Mouse (Mus musculus) heart, postnatal 36 days (tissue): Measurements from ENCODE around the gene Ttc13. TPM values are rescaled to one million over a fixed set of nuclear protein-coding genes. Genes with fewer than 3 reads are reported as not detected.
A peak's percentile ranks its signal among the peaks of the same experiment; 100 is the strongest.

Experiments used
- DNase-seq, 2 experiments: peaks; one replicate each; pipeline ENCODE4 v3.0.0; 2021 to 2022
- intact Hi-C: fragments of 180-260 bp; cut with DNase I; formaldehyde crosslinking; loops from one replicate; pipeline ENCODE4 v1.15.1; 2025
- total RNA-seq, 2 experiments: library from RNA; stranded (reverse); gene quantifications; 2 replicates each; pipeline ENCODE4 v1.2.3; 2021

The Ttc13 gene
- total RNA-seq, 2 experiments from 2014 or later, result 16.7 to 17.4 TPM

DNA sequence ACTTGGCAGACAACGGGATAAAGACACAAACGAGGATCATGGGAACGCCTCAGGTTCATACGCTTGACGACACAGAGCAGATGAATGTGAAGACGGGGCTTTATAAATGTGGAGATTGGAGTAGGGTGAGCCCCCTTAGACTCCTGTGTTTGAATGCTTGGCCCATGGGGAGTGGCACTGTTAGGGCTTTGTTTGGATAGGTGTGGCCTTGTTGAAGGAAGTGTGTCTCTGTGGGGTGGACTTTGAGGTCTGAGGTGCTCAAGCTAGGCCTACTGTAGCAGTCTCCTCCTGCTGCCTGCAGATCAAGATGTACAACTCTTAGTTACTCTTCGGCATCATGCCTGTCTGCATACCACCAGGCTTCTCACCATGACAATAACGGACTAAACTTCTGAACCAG lies 16.0 kb downstream of the Ttc13 start:
- intact Hi-C loops, result no loop called here
- DNase-seq, result no peak

DNA sequence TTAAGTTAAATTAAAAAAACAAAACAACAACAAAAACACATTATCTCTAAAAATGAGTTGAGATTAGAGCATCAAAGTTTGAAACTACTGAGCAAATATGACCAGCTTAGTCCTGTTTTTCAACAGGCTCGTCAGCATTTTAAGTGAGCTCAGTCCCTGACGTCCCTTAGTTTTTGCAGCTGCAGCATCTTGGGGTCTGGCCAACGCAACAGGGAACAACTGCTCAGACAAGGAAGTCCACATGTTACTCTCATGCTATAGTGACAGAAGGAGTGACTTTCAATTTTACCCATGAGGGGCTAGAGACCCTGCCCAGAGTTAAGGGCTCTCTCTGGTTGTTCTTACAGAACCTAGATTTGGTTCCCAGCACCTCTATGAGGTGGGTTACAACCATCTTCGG lies 17.4 kb downstream of the Ttc13 start:
- no peak for DNase-seq
- intact Hi-C loops, result no loop called here

DNA sequence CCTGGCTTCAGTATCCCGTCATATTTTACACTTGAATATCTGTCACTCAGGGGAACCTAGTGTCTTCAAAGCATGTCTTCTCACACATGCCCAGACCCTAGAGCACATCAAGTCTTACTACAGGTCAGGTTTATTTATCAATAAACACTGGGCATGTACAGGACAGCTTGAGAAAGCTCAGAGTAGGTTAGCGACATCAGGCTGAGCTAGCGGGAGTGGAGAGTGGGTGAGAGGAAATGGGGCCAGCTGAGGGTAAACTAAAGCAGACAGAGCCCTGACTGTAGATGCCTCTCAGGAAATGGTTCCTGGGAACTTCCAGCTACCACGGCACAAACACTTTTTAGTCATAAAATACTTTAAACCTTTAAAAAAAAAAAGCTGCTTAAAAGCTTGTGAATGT lies 18.3 kb downstream of the Ttc13 start:
- no peak for DNase-seq
- intact Hi-C loops, result no loop called here

DNA sequence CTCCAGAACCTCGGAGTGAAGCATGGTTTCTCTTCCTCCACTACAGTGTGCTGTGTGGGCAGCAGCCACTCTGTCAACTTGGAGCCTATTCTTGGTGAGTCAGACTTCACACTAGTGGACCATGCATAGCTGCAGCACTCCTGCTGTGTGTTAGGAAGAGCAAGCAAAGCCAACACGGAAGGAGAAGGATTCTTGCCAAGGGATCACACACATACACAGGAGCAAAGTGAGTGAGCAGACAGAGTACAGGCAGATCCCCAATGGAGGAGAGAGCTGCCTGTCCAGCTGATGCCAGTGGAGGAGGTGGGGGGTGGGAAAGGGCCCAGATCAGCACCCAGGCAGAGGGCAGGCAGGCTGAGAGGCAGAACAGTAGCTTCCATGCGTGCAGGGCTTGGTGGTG lies 19.6 kb downstream of the Ttc13 start:
- intact Hi-C loops, result no loop called here
- no peak for DNase-seq

DNA sequence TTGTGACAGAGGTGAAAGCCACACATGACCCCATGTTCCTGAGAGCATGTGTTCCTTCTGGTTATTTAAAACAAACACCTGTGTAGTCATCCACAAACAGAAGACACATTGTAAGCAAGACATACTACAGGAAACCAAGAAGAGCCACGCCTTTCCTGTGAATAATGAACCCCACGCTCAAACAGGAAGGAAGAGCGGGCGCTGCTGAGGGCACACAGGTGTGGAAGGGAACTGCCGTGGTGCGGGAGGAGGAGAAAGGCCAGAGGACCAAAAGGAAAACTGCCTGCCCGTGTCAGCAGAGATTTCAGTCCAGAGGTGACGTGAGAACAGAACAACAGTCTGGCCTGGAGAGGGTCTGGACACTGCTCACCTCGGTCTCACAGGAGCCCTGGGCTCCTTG lies 20.8 kb downstream of the Ttc13 start:
- DNase-seq, result no peak
- intact Hi-C loops, result no loop called here

DNA sequence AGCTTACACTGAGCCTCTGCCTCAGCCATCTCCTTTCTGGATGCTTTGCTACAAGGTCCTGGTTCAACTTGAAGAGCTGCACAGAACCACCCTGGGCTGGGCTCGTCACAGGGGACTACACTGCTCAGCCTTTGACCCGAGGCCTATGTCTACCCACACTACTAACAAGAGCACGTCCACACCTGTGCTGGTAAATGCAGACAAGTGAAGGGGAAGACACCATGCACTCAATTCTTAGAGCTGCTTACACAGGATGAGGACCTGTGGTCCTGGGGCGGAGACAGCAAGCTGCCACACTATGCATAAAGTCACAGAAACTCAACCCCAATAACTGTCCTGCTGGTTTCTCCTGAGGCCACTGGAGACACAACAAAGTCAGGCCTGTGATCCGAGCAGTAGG lies 21.5 kb downstream of the Ttc13 start:
- no peak for DNase-seq
- intact Hi-C loops, result no loop called here

GRCm38 (mm10) chr8:124695424-124696100 lies 26.2 kb downstream of the Ttc13 start:
- no peak for DNase-seq
- intact Hi-C loops, result no loop called here

DNA sequence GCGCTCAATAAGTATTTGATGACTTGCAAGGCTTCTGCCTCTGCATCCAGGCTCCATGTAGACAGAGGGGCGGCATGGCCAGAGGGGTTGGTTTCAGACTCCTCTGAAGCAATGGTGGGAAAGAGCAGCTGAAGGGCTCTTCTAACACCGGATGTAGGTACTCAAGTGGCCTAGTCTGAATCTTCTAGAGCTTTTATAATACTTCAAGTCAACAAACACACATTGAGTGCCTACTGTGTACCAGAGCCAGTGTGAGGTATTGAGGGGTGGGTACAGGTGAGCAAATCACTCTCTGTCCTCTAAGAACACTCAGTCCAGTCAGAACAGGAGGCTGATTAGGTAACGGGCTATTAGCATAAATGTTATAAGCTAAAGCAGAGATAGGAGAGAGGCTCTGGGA lies 30.1 kb downstream of the Ttc13 start:
- no peak for DNase-seq
- intact Hi-C loops, result no loop called here

GRCm38 (mm10) chr8:124688899-124689298 lies 32.9 kb downstream of the Ttc13 start:
- intact Hi-C loops, result no loop called here
- no peak for DNase-seq

- no peak for DNase-seq
- intact Hi-C loops, result no loop called here
Measured at GRCm38 (mm10) chr8:124682218-124682617, 39.6 kb downstream of the Ttc13 start.

DNA sequence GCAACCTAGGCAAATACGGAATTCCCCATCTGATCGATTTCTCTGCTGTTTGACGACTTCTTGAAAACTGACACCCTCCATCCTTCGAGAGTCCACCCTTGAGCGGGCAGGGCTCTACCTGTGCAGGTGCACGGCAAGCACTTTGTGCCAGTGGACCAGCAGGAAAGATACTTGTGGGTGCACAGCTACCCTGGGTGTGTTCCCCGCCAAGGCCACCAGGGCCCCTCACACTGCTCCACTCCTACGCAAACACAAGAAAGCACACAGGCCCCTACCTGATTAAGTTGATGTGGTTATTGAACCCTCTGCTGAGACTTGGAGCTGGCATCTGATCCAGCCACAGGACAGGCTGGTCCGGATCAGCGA lies 40.0 kb downstream of the Ttc13 start:
- no peak for DNase-seq
- intact Hi-C loops, result no loop called here

- intact Hi-C loops, result no loop called here
- DNase-seq, result no peak
Measured at GRCm38 (mm10) chr8:124681077-124681791, 40.5 kb downstream of the Ttc13 start.

DNA sequence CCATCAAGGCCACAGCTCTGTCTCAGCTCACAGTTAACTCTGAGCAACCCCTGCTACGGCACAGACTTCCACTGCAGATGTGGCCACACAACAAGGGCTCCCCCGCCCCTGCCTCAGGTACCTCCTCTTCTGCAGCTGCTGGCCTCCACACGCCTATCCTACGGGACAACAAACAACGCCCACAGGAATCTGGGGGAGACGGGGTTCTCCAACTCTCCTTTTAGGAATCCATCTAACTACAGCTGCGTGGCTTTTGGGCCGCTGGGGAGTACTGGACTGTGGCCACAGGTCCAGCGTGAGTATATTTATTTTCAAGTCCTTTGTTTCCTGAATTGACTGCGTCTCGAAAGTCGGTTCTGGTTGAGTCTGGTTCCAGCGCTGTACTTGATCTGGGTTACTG lies 43.5 kb downstream of the Ttc13 start:
- no peak for DNase-seq

GRCm38 (mm10) chr8:124677486-124677885 lies 44.3 kb downstream of the Ttc13 start:
- peak; percentile 78 to 79 for DNase-seq
- intact Hi-C loops, result loop anchor here (1.0 to 5.0 kb wide), 2 partner anchors 60 to 150 kb away; no protein-coding TSS in a partner anchor

More for the DNA sequence above, 43.5 kb downstream of the Ttc13 start:
- intact Hi-C loops, result loop anchor here (5.0 kb wide), 1 partner anchor 151 kb away; no protein-coding TSS in a partner anchor

DNA sequence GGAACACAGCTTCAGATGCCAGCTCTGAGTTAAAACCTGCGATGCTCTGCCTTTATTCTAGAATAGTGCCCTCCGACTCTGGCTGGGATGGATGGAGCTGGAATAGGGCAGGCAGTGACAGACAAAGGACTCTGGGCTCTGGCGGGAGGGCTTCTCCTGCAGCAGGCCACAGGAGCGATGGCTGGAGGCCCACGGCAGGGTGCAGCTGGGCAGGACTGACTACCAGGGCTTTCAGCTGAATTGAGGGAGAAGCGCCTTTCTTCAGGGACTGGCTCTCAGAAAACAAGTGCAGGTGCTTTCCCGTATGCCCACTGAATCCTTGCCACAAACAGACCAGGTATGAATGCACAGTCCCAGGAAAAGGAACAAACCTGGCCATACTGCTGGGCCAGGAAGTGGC lies 44.7 kb downstream of the Ttc13 start:
- DNase-seq, result no peak
- intact Hi-C loops, result loop anchor here (1.0 to 5.0 kb wide), 2 partner anchors 60 to 150 kb away; no protein-coding TSS in a partner anchor

DNA sequence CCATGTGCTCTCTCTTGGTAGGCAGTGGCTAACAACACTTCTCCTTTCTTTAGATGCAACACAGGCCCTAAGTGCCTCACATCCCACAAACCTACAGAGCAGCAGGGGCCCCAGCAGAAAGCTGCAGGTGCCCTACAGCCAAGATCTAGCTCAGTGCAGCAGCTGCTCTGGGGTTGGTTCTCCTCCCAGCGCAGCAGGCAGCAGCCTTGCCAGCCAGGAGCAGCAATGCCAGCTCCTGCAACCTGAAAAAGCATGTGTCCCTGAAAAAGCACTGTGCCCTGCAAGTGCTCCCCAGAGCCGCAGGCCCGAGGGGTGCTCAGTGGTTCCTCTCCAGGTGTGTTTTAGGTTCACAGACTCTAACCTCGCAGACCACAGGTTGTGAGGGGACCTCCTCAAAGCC lies 45.1 kb downstream of the Ttc13 start:
- no peak for DNase-seq
- intact Hi-C loops, result loop anchor here (1.0 to 5.0 kb wide), 2 partner anchors 59 to 149 kb away; no protein-coding TSS in a partner anchor

DNA sequence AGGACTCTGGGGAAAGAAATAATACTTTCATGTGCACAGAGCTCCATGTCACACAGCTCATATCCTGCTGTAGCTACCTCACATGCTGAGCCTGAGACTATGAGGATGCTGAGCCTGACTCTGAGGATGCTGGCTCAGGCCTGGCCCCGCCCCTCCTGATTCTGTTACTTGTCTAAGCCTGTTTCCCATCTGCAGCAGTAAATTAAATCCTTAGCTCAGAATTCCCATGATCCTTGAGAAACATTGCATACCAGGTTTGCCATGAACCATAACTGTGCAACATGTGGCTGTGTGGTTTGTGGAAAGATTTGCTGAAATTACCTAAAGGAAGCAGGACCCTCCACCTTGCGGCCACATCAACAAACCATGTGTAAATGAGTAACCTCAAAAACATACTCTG lies 49.4 kb downstream of the Ttc13 start:
- no peak for DNase-seq
- intact Hi-C loops, result no loop called here

- intact Hi-C loops, result no loop called here
- no peak for DNase-seq
Measured at GRCm38 (mm10) chr8:124668798-124669197, 53.0 kb downstream of the Ttc13 start.

DNA sequence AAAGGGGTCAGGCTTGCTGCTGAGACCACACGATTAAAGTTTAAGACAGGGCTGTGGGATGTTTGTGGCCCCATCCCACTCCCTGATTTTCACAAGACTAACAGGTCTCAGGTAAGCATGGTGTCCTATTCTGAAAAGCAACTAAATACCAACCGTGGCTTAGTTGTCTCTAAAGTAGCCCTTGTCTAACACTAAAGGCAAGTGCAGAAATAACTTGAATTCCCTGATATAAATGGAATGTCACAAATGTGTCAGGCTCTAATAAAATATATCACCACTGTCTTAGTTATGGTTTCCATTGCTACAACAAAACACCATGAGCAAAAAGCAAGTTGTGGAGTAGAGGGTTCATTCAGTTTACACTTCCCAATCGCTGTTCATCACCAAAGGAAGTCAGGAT lies 57.4 kb downstream of the Ttc13 start:
- no peak for DNase-seq
- intact Hi-C loops, result no loop called here

GRCm38 (mm10) chr8:124663874-124664230 lies 57.9 kb downstream of the Ttc13 start:
- intact Hi-C loops, result loop anchor here (2.0 kb wide), 2 partner anchors 19 to 31 kb away; no protein-coding TSS in a partner anchor

DNA sequence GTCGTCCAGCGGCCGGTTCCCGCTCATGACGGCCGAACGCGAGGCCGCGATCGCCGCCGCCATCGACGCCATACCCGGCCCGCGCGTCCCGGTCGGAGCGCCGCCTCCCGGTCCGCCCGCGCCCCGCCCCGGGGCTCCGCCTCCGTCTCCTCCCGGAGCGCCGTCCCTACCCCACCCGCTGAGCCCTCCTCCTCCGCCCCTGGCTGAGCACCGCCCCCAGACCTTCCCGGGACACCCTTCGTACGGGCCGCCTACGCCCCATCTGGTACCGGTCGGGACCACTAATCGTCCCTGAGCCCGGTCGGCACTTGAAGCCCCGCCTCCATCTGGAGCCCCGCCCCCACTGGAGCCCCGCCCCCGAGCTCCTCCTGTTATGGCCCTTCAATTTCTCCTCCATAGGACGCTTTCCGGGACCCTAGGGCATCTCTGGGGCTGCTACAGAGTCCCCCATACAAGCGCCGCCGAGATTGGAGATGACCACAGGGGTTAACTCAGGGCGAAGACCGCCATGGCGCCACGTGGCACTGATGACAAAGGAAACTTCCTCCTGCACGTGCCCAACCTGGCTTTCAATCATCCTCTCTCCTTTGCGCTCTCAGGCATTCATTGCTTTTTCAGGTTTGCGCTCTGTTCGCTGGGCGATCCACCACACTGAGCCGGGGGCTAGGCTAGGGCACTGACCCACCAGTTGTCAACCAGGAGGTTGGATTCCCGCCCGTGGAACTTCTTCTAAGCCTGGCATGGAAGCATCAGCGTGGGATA lies 58.5 kb downstream of the Ttc13 start, which contains the start of gene 2310022B05Rik:
2310022B05Rik (minus strand) TSS at position 258 of the 762 bp plus-strand sequence.
- DNase-seq, result peak; percentile 88 to 90
- intact Hi-C loops, result loop anchor here (2.0 kb wide), 2 partner anchors 18 to 30 kb away; no protein-coding TSS in a partner anchor

More at GRCm38 (mm10) chr8:124663874-124664230, 57.9 kb downstream of the Ttc13 start:
- DNase-seq, result no peak
